Mouse (Mus musculus): ENCODE results near the gene Gm3633. TPM values are rescaled to one million over a fixed set of nuclear protein-coding genes. Genes with fewer than 3 reads are reported as not detected.
"Not testable (repeated sequence)": the region's sequence is repeated elsewhere in the genome, so short reads cannot be mapped to it uniquely, and the experiment has no call there.

Gene Gm3633
- polyA plus RNA-seq (2014; fragmentation: Nextera tagmentation; extraction: Ambion mirVana): not detected in 2 replicates

GRCm38 (mm10) chr14:42641817-42642216, at the start of gene Gm3633:
Gene Gm3633 (minus strand): TSS chr14:42641917.
- not testable (repeated sequence) for H3K9me3 ChIP-seq (ENCODE audit: control insufficient read depth, low read length); H3K27me3 ChIP-seq (ENCODE audit: control insufficient read depth, insufficient read depth, low read length); H3K36me3 ChIP-seq (ENCODE audit: control insufficient read depth, insufficient read depth, low read length); H3K4me2 ChIP-seq (ENCODE audit: low read length); H3K4me3 ChIP-seq (replicated peaks; ENCODE audit: low read depth, low read length); ATAC-seq (ENCODE audit: low FRiP score, low TSS enrichment); DNase-seq; H3K27ac ChIP-seq (replicated peaks; ENCODE audit: low read depth, low read length); H3K9ac ChIP-seq (replicated peaks; ENCODE audit: low read length); H3K4me1 ChIP-seq (ENCODE audit: control insufficient read depth, insufficient read depth, low read length)
- WGBS: no CpG with 5 or more reads among the region's 2 CpGs

GRCm38 (mm10) chr14:42655638-42656037, 13.9 kb upstream of the Gm3633 start, which contains the start of gene Gm10378:
Gene Gm10378 (plus strand): TSS chr14:42655938.
- H3K9ac ChIP-seq (replicated peaks; ENCODE audit: low read length); H3K27ac ChIP-seq (replicated peaks; ENCODE audit: low read depth, low read length); H3K4me1 ChIP-seq (ENCODE audit: control insufficient read depth, insufficient read depth, low read length); H3K4me3 ChIP-seq (replicated peaks; ENCODE audit: low read depth, low read length); H3K9me3 ChIP-seq (ENCODE audit: control insufficient read depth, low read length); H3K27me3 ChIP-seq (ENCODE audit: control insufficient read depth, insufficient read depth, low read length); H3K36me3 ChIP-seq (ENCODE audit: control insufficient read depth, insufficient read depth, low read length); ATAC-seq (ENCODE audit: low FRiP score, low TSS enrichment); DNase-seq; H3K4me2 ChIP-seq (ENCODE audit: low read length): not testable (repeated sequence)
- WGBS: no CpG with 5 or more reads among the region's 1 CpGs

DNA sequence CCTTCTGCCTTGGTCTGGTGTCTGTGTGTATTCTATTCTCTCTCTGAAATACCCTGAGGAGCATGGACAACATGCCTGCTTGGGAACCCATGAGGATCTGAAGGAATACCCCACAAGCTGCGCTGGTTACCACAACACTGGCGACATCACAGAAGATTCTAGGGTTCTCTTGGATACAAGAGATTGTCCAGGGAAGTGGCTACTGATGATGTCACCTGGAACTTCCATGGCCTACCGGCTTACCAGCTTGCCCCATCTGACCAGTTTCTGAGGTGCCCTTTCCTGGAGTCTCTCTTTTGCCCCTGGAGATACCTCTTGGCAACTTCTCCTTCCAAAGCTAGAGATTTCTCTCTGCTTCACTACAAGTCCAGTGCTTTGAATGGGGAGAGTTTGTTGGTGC, 41.9 kb downstream of the Gm3633 start, which contains the start of gene Gm17124:
Gm17124 (minus strand) TSS at position 101 of the 400 bp plus-strand sequence.
- no CpG with 5 or more reads among the region's 3 CpGs for WGBS
- not testable (repeated sequence) for H3K27me3 ChIP-seq (ENCODE audit: control insufficient read depth, insufficient read depth, low read length); H3K4me2 ChIP-seq (ENCODE audit: low read length); H3K27ac ChIP-seq (replicated peaks; ENCODE audit: low read depth, low read length); H3K4me3 ChIP-seq (replicated peaks; ENCODE audit: low read depth, low read length); H3K9ac ChIP-seq (replicated peaks; ENCODE audit: low read length); ATAC-seq (ENCODE audit: low FRiP score, low TSS enrichment); H3K9me3 ChIP-seq (ENCODE audit: control insufficient read depth, low read length); DNase-seq; H3K4me1 ChIP-seq (ENCODE audit: control insufficient read depth, insufficient read depth, low read length); H3K36me3 ChIP-seq (ENCODE audit: control insufficient read depth, insufficient read depth, low read length)

Small RNAs within 50 kb of the gene (microRNA-seq; reads per million reads assigned to microRNA genes)
- gene Gm23620 (not detected), gene Gm25228 (not detected)

Other genes starting within 250 kb of the Gm3633 start
- not detected in 2 replicates for gene Gm8005, start 202.2 kb downstream of the Gm3633 start, polyA plus RNA-seq (2014; fragmentation: Nextera tagmentation; extraction: Ambion mirVana)
- not detected in 2 replicates for gene Gm8011, start 178.0 kb downstream of the Gm3633 start, polyA plus RNA-seq (2014; fragmentation: Nextera tagmentation; extraction: Ambion mirVana)
- not detected in 2 replicates for gene Gm8020, start 139.6 kb downstream of the Gm3633 start, polyA plus RNA-seq (2014; fragmentation: Nextera tagmentation; extraction: Ambion mirVana)
- gene Gm8024, start 117.6 kb downstream of the Gm3633 start, polyA plus RNA-seq (2014; fragmentation: Nextera tagmentation; extraction: Ambion mirVana): not detected in 2 replicates
- gene Gm17124, start 42.0 kb downstream of the Gm3633 start, polyA plus RNA-seq (2014; fragmentation: Nextera tagmentation; extraction: Ambion mirVana): not detected in 2 replicates
- not detected in 2 replicates for gene Gm10378, start 14.0 kb upstream of the Gm3633 start, polyA plus RNA-seq (2014; fragmentation: Nextera tagmentation; extraction: Ambion mirVana)
- not detected in 2 replicates for gene Gm3015, start 126.9 kb upstream of the Gm3633 start, polyA plus RNA-seq (2014; fragmentation: Nextera tagmentation; extraction: Ambion mirVana)
- gene Gm10377, start 156.1 kb upstream of the Gm3633 start, polyA plus RNA-seq (2014; fragmentation: Nextera tagmentation; extraction: Ambion mirVana): not detected in 2 replicates
- gene Gm21977, start 211.6 kb upstream of the Gm3633 start, polyA plus RNA-seq (2014; fragmentation: Nextera tagmentation; extraction: Ambion mirVana): not detected in 2 replicates